ENCODE assay signal across 10 mouse cellular contexts in the genomic region with DNA sequence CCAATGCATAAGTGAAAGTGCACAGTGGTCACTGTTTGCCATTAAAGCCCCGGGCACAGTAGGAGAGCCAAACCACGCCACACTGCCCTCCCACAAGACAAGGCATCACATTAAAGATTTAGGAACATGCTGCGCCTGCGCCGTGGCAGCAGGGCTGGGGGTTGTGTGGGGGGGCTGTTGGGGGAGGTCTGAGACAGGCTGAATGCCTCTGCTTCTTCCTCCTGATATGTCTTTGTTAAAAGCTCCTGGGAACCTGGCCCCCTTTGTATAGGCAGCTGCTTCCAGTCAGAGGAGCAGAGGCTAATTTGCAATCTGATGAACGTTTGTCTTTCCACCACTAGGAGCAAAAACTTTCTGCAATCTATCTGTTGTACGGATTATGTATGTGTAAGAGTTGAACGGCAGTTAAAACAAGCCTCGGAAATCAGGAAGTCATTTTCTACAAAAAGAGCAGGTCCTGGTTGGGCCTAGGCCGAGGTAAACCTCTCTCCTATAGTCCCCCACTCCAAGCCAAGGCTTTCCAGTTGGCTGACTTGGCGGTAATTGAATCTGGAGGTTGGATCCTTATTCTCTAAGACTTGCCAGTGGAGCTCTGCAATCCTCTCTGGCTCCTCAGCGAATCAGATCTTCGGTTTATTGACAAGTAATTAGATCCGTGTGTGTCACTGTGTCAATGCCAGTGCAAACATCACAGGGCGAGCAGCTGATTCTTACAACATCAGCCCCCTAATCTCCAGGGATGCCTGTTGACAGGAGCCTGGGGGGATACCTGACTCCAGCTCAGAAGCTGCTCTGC.
DNase-seq lines count a peak whose midpoint lies in the region; ATAC-seq and TF ChIP-seq lines count a peak whose summit lies in the region.
"Had no signal": no experiment of that assay in that cellular context is flagged by ENCODE, and none has a peak within 500 bp of the region (broad histone marks: within the 10 kb centered on the region; RNA-seq: fewer than 3 reads in every experiment).

No protein-coding gene starts in this region.

- TF ChIP-seq CTCF in forebrain, postnatal 0 days (IDR thresholded peaks at IDR 0.05; ENCODE audit: low read depth), result peak; percentile 38

- peak; percentile 75 for DNase-seq in R1 (ENCODE audit: low read depth, low spot score)
- DNase-seq in embryo, embryonic 10.5 days (ENCODE audit: low spot score), result peak; percentile 68
- DNase-seq in forebrain, postnatal 0 days, result no peak
- no peak for DNase-seq in right cerebral cortex, postnatal 36 days (ENCODE audit: low spot score in 2 of 2)
- DNase-seq in right cerebral cortex, adult 2 months (ENCODE audit: low spot score in 2 of 2), result no peak
- no peak for DNase-seq in layer of hippocampus, postnatal 36 days
- DNase-seq: adrenal gland, postnatal 25 days had no signal

- no peak overlapping the region for H3K4me3 ChIP-seq in forebrain, postnatal 0 days (ENCODE audit: low read depth, low read length)
- H3K4me3 ChIP-seq in midbrain, embryonic 15.5 days, result no peak overlapping the region
- H3K4me3 ChIP-seq: lung, embryonic 15.5 days; myocyte had no signal

- ATAC-seq in forebrain, postnatal 0 days, result peak; percentile 50; the same call in 1 of the 2 replicates
- peak; percentile 51 for ATAC-seq in midbrain, embryonic 15.5 days (replicated peaks)

- H3K9me3 ChIP-seq in forebrain, postnatal 0 days (ENCODE audit: low read length), result no peaks in the 10 kb centered on the region
- no peaks in the 10 kb centered on the region for H3K9me3 ChIP-seq in midbrain, embryonic 15.5 days
- H3K9me3 ChIP-seq: lung, embryonic 15.5 days had no signal

- WGBS in forebrain, postnatal 0 days, result 12% methylated on average over 15 of the region's 15 CpGs
- WGBS in midbrain, embryonic 15.5 days, result 6% methylated on average over 15 of the region's 15 CpGs

- no peaks in the 10 kb centered on the region for H3K36me3 ChIP-seq in forebrain, postnatal 0 days (ENCODE audit: insufficient read depth)
- no peaks in the 10 kb centered on the region for H3K36me3 ChIP-seq in midbrain, embryonic 15.5 days (replicated peaks)
- H3K36me3 ChIP-seq: lung, embryonic 15.5 days had no signal

- no peak overlapping the region for H3K4me2 ChIP-seq in forebrain, postnatal 0 days (ENCODE audit: low read depth)
- H3K4me2 ChIP-seq in midbrain, embryonic 15.5 days, result 0 out of 2 replicates have a peak overlapping the region, but pooled peaks have one; percentile 2
- H3K4me2 ChIP-seq: lung, embryonic 15.5 days had no signal

- H3K27ac ChIP-seq in forebrain, postnatal 0 days (ENCODE audit: low read depth, low read length), result no peak overlapping the region
- no peak overlapping the region for H3K27ac ChIP-seq in midbrain, embryonic 15.5 days
- H3K27ac ChIP-seq: lung, embryonic 15.5 days had no signal

- no peak overlapping the region for H3K9ac ChIP-seq in forebrain, postnatal 0 days
- H3K9ac ChIP-seq in midbrain, embryonic 15.5 days, result no peak overlapping the region
- H3K9ac ChIP-seq: lung, embryonic 15.5 days had no signal

- H3K4me1 ChIP-seq in forebrain, postnatal 0 days (ENCODE audit: insufficient read depth), result peaks cover 4% of the 10 kb centered on the region; the same call in 1 of the 2 replicates
- H3K4me1 ChIP-seq in midbrain, embryonic 15.5 days, result peaks cover 28% of the 10 kb centered on the region
- H3K4me1 ChIP-seq: lung, embryonic 15.5 days had no signal

- H3K27me3 ChIP-seq in forebrain, postnatal 0 days (ENCODE audit: insufficient read depth, low read length), result no peaks in the 10 kb centered on the region
- H3K27me3 ChIP-seq in midbrain, embryonic 15.5 days (replicated peaks), result peaks cover 16% of the 10 kb centered on the region

Comparison
In these comparisons a context has a peak if more than half of its experiments do, and no peak if none do; other contexts are left out.
1. DNase-seq: peak in R1 (single experiment) and embryo, embryonic 10.5 days (single experiment); none in forebrain, postnatal 0 days (single experiment), right cerebral cortex, postnatal 36 days (0 of 2), right cerebral cortex, adult 2 months (0 of 2) and layer of hippocampus, postnatal 36 days (0 of 2).